ENCODE assay signal across 8 mouse cellular contexts in genomic region chr3:90644220-90644619, GRCm38 (mm10).
DNase-seq lines count a peak whose midpoint lies in the region.

No protein-coding gene starts in this region.

- DNase-seq in cerebellum, postnatal 10 days = peak; percentile 51 to 56
- DNase-seq in cerebellum, adult 9-10 months = no peak
- peak; percentile 42 for DNase-seq in ovary, postnatal 14 days (ENCODE audit: low spot score)
- no peak for DNase-seq in ovary, adult 18-20 months (ENCODE audit: low spot score)
- peak; percentile 14 for DNase-seq in c-Kit-positive CD71-positive TER-119-positive erythroid progenitor cells, embryonic 14.5 days (ENCODE audit: low spot score)
- peak; percentile 52 for DNase-seq in kidney, postnatal 14 days
- peak; percentile 53 for DNase-seq in naive thymus-derived CD4-positive, alpha-beta T cell, adult 2 months (ENCODE audit: low read depth)
- DNase-seq in yolk sac, embryonic 10.5 days (ENCODE audit: low spot score) = no peak

Comparison
In these comparisons a context has a peak if more than half of its experiments do, and no peak if none do; other contexts are left out.
1. DNase-seq: peak in cerebellum, postnatal 10 days (2 of 2), ovary, postnatal 14 days (single experiment), c-Kit-positive CD71-positive TER-119-positive erythroid progenitor cells, embryonic 14.5 days (single experiment), kidney, postnatal 14 days (single experiment) and naive thymus-derived CD4-positive, alpha-beta T cell, adult 2 months (single experiment); none in cerebellum, adult 9-10 months (single experiment), ovary, adult 18-20 months (single experiment) and yolk sac, embryonic 10.5 days (single experiment).